Mouse (Mus musculus) myocyte (in vitro differentiated cells): ENCODE measurements around the gene Ttll13. TPM values are rescaled to one million over a fixed set of nuclear protein-coding genes. Genes with fewer than 3 reads are reported as not detected.

Source experiments
- H3K27me3 ChIP-seq: one replicate; pipeline ENCODE4 v1.6.1; 2011; ENCODE audit not compliant: control insufficient read depth, insufficient read depth, insufficient read length
- H3K36me3 ChIP-seq: one replicate; pipeline ENCODE4 v1.6.1; 2011; ENCODE audit not compliant: control insufficient read depth, insufficient read depth
- H3K4me2 ChIP-seq: one replicate; pipeline ENCODE4 v1.6.1; 2011; ENCODE audit warnings: low read depth, control low read depth
- H3K4me3 ChIP-seq: one replicate; pipeline ENCODE4 v1.5.1; 2011; ENCODE audit warnings: mild to moderate bottlenecking, control low read depth, moderate library complexity
- H3K79me2 ChIP-seq: one replicate; pipeline ENCODE4 v1.6.1; 2011; ENCODE audit not compliant: control insufficient read depth, insufficient read depth
- H3ac ChIP-seq: one replicate; pipeline ENCODE4 v1.6.1; 2011; ENCODE audit not compliant: control insufficient read depth, insufficient read length
- CEBPB ChIP-seq: IDR thresholded peaks from 2 replicates; pipeline ENCODE4 v1.6.1; 2011; ENCODE audit warnings: mild to moderate bottlenecking, moderate library complexity; ENCODE audit not compliant: poor library complexity, insufficient read depth, severe bottlenecking
- E2F4 ChIP-seq: IDR thresholded peaks from one replicate; pipeline ENCODE4 v1.6.1; 2011; ENCODE audit warnings: mild to moderate bottlenecking, control low read depth, moderate library complexity; ENCODE audit not compliant: insufficient read depth
- MAX ChIP-seq: IDR thresholded peaks from one replicate; pipeline ENCODE4 v1.6.1; 2011; ENCODE audit warnings: low read depth, mild to moderate bottlenecking, control low read depth
- MYOD1 ChIP-seq, 3 experiments: IDR thresholded peaks; one replicate each; pipeline ENCODE4 v1.6.1; 2011; ENCODE audit warnings: control low read depth in 2 of 3, low read depth in 2 of 3, mild to moderate bottlenecking in 2 of 3, moderate library complexity in 1 of 3; ENCODE audit not compliant: insufficient read length in 2 of 3, control insufficient read depth in 1 of 3
- MYOG ChIP-seq, 3 experiments: IDR thresholded peaks; one replicate each; pipeline ENCODE4 v1.6.1; 2011; ENCODE audit warnings: control low read depth in 2 of 3, low read depth in 2 of 3, mild to moderate bottlenecking in 2 of 3; ENCODE audit not compliant: insufficient read length in 2 of 3, control insufficient read depth in 1 of 3, insufficient read depth in 1 of 3
- POLR2A ChIP-seq: IDR thresholded peaks from one replicate; pipeline ENCODE4 v1.6.1; 2011; ENCODE audit warnings: low read depth, mild to moderate bottlenecking, control low read depth, moderate library complexity; ENCODE audit not compliant: insufficient read length
- POLR2AphosphoS2 ChIP-seq: IDR thresholded peaks from one replicate; pipeline ENCODE4 v1.6.1; 2011; ENCODE audit warnings: low read depth, control low read depth; ENCODE audit not compliant: insufficient read length
- REST ChIP-seq: IDR thresholded peaks from one replicate; pipeline ENCODE4 v1.6.1; 2011; ENCODE audit warnings: mild to moderate bottlenecking, control low read depth, moderate library complexity; ENCODE audit not compliant: insufficient read depth, insufficient read length
- SRF ChIP-seq: IDR thresholded peaks from one replicate; pipeline ENCODE4 v1.6.1; 2011; ENCODE audit warnings: low read depth; ENCODE audit not compliant: control insufficient read depth, insufficient read length
- TCF12 ChIP-seq: IDR thresholded peaks from one replicate; pipeline ENCODE4 v1.6.1; 2011; ENCODE audit warnings: mild to moderate bottlenecking, control low read depth; ENCODE audit not compliant: poor library complexity, insufficient read depth, severe bottlenecking
- TCF3 ChIP-seq: IDR thresholded peaks from one replicate; pipeline ENCODE4 v1.6.1; 2011; ENCODE audit warnings: low read depth, control low read depth; ENCODE audit not compliant: insufficient read length
- USF1 ChIP-seq: IDR thresholded peaks from one replicate; pipeline ENCODE4 v1.6.1; 2011; ENCODE audit warnings: low read depth, mild to moderate bottlenecking, control low read depth, moderate library complexity
- polyA plus RNA-seq: library from polyadenylated mRNA; unstranded; fragments of >200 nt; fragmentation: generic; extraction: Trizol; gene quantifications from one replicate; pipeline ENCODE4 v1.2.1, GENCODE M21; 2012; ENCODE audit warnings: missing spikeins

Ttll13 gene
- polyA plus RNA-seq, 1 experiment: 0.24 TPM

DNA sequence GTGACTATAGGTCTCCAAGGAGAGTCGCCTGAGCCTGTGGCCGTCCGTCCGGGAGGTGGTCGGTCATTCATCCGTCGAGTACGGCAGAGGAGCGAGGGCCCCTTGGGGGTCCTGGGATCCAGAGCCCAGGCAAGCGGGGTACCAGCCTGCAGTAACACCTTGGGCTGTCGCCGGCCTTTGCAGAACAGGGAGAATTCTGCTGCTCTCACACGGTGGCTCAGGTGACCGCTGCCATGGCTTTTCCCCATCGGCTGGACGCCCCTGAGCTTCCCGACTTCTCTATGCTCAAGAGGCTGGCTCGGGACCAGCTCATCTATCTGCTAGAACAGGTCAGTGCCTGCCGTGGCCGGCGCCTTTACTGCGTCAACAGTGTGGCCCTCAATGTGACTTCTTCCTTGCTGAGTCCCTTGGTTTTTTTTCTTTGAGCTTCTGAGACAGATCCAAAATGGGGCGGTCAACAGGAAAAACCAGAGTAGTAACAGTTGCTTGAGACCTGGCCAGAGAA lies 23.6 kb downstream of the Ttll13 start:
- peak overlapping the region; percentile 98 for H3K4me2 ChIP-seq
- H3K79me2 ChIP-seq: peaks cover 17% of the 10 kb centered on the region
- no peak for TF ChIP-seq POLR2A
- TF ChIP-seq USF1: no peak
- no peak for TF ChIP-seq TCF12
- TF ChIP-seq MYOD1 (IDR thresholded peaks at IDR 0.05; ENCODE audit: control insufficient read depth in 1 of 3, insufficient read length in 2 of 3, low read depth in 2 of 3): no peak
- no peak for TF ChIP-seq MAX
- TF ChIP-seq TCF3: no peak
- no peak for TF ChIP-seq POLR2AphosphoS2
- no peak for TF ChIP-seq E2F4
- H3K4me3 ChIP-seq: peak overlapping the region; percentile 88
- H3K27me3 ChIP-seq: no peaks in the 10 kb centered on the region
- peaks cover 12% of the 10 kb centered on the region for H3K36me3 ChIP-seq
- H3ac ChIP-seq: peak overlapping the region; percentile 41

GRCm38 (mm10) chr7:80273456-80273855 lies 27.3 kb downstream of the Ttll13 start:
- H3K27me3 ChIP-seq: no peaks in the 10 kb centered on the region
- H3K36me3 ChIP-seq: peaks cover 27% of the 10 kb centered on the region
- TF ChIP-seq MYOD1 (IDR thresholded peaks at IDR 0.05; ENCODE audit: control insufficient read depth in 1 of 3, insufficient read length in 2 of 3, low read depth in 2 of 3) (no peak), MAX (no peak)
- H3K4me2 ChIP-seq: no peak overlapping the region
- peaks cover 17% of the 10 kb centered on the region for H3K79me2 ChIP-seq
- H3ac ChIP-seq: no peak overlapping the region
- H3K4me3 ChIP-seq: no peak overlapping the region

DNA sequence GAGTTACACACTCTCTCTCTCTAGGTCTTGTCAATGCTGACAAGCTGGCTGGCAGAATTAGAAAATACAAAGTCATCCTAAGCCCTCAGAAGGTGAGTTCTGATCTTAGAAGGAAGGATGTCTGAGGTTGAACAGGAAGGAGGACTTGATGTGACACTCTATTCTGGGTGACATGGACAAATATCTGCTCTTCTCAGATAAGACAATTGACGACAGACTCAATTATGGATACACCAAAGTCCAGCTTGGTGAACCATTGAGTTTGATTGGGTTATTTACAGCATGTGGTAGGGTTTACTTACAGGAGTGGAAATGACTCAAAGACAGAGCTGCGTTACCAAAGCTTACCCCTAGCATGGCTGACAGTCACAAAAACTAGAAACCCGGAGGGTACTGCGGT lies 30.2 kb downstream of the Ttll13 start:
- no peak for TF ChIP-seq CEBPB
- TF ChIP-seq E2F4: no peak
- no peak for TF ChIP-seq TCF12
- no peak for TF ChIP-seq MAX
- TF ChIP-seq SRF: no peak
- no peak for TF ChIP-seq MYOD1 (IDR thresholded peaks at IDR 0.05; ENCODE audit: control insufficient read depth in 1 of 3, insufficient read length in 2 of 3, low read depth in 2 of 3)
- no peak for TF ChIP-seq TCF3
- no peak for TF ChIP-seq REST
- TF ChIP-seq USF1: no peak
- no peak for TF ChIP-seq POLR2AphosphoS2
- no peak for TF ChIP-seq POLR2A
- TF ChIP-seq MYOG (IDR thresholded peaks at IDR 0.05; ENCODE audit: control insufficient read depth in 1 of 3, insufficient read depth in 1 of 3, insufficient read length in 2 of 3, low read depth in 2 of 3): no peak
- H3K4me2 ChIP-seq: no peak overlapping the region
- peaks cover 2% of the 10 kb centered on the region for H3K79me2 ChIP-seq
- peaks cover 27% of the 10 kb centered on the region for H3K36me3 ChIP-seq
- no peaks in the 10 kb centered on the region for H3K27me3 ChIP-seq
- H3ac ChIP-seq: no peak overlapping the region
- H3K4me3 ChIP-seq: no peak overlapping the region

- Histone ChIP-seq H3K36me3 (peaks cover 45% of the 10 kb centered on the region), H3K4me3 (no peak overlapping the region), H3ac (no peak overlapping the region), H3K4me2 (no peak overlapping the region), H3K27me3 (no peaks in the 10 kb centered on the region), H3K79me2 (no peaks in the 10 kb centered on the region)
- peak in 2 of 3 experiments; percentile 82 for TF ChIP-seq MYOD1 (IDR thresholded peaks at IDR 0.05; ENCODE audit: control insufficient read depth in 1 of 3, insufficient read length in 2 of 3, low read depth in 2 of 3)
- peak in 2 of 3 experiments; percentile 68 to 80 for TF ChIP-seq MYOG (IDR thresholded peaks at IDR 0.05; ENCODE audit: control insufficient read depth in 1 of 3, insufficient read depth in 1 of 3, insufficient read length in 2 of 3, low read depth in 2 of 3)
- no peak for TF ChIP-seq TCF12
- no peak for TF ChIP-seq REST
- TF ChIP-seq POLR2A: no peak
Measured at GRCm38 (mm10) chr7:80280032-80280431, 33.9 kb downstream of the Ttll13 start.

GRCm38 (mm10) chr7:80280998-80281397 lies 34.8 kb downstream of the Ttll13 start:
- Histone ChIP-seq H3K79me2 (no peaks in the 10 kb centered on the region), H3ac (no peak overlapping the region), H3K4me2 (no peak overlapping the region), H3K4me3 (no peak overlapping the region), H3K36me3 (peaks cover 47% of the 10 kb centered on the region), H3K27me3 (no peaks in the 10 kb centered on the region)
- TF ChIP-seq MYOG (IDR thresholded peaks at IDR 0.05; ENCODE audit: control insufficient read depth in 1 of 3, insufficient read depth in 1 of 3, insufficient read length in 2 of 3, low read depth in 2 of 3): no peak
- TF ChIP-seq MYOD1 (IDR thresholded peaks at IDR 0.05; ENCODE audit: control insufficient read depth in 1 of 3, insufficient read length in 2 of 3, low read depth in 2 of 3): no peak
